Mouse (Mus musculus) Patski (cell line): ENCODE data around the gene Vmn1r1. TPM values are rescaled to one million over a fixed set of nuclear protein-coding genes. Genes with fewer than 3 reads are reported as not detected.

ENCODE experiments used
- ATAC-seq: fragments of 100-300 bp; one replicate; pipeline ENCODE4 v1.8.0; 2021
- CTCF ChIA-PET: fragments of 350-600 bp; sonication (Branson Sonifier 250); formaldehyde crosslinking; loops from one replicate; lab custom pipeline; 2022; ENCODE audit warnings: inconsistent platforms; lab: Charles Lee
- POLR2A ChIA-PET: fragments of 350-600 bp; sonication (Branson Sonifier 250); formaldehyde crosslinking; loops from one replicate; lab custom pipeline; 2022; ENCODE audit warnings: antibody characterized with exemption, inconsistent platforms; lab: Charles Lee
- DNase-seq: peaks from one replicate; pipeline ENCODE4 v3.0.0-alpha.2; 2011; ENCODE audit warnings: low read depth, low spot score
- H3K27me3 ChIP-seq: fragments of 371-371 bp; one replicate; pipeline ENCODE4 v1.5.1; 2021
- CTCF ChIP-seq: fragments of 100-300 bp; IDR thresholded peaks from one replicate; pipeline ENCODE4 v1.5.1; 2021
- in situ Hi-C: fragments of 300-500 bp; cut with MboI; formaldehyde crosslinking; loops from 3 replicates; pipeline ENCODE4 v1.11.1; 2018; ENCODE audit warnings: low pct_unique_long_range_greater_than_20kb, mixed read lengths
- polyA plus RNA-seq: library from polyadenylated mRNA; unstranded; gene quantifications from one replicate; pipeline ENCODE4 v1.2.3, GENCODE M21; 2021

The Vmn1r1 gene
- polyA plus RNA-seq, 1 experiment from 2014 or later: not detected

DNA sequence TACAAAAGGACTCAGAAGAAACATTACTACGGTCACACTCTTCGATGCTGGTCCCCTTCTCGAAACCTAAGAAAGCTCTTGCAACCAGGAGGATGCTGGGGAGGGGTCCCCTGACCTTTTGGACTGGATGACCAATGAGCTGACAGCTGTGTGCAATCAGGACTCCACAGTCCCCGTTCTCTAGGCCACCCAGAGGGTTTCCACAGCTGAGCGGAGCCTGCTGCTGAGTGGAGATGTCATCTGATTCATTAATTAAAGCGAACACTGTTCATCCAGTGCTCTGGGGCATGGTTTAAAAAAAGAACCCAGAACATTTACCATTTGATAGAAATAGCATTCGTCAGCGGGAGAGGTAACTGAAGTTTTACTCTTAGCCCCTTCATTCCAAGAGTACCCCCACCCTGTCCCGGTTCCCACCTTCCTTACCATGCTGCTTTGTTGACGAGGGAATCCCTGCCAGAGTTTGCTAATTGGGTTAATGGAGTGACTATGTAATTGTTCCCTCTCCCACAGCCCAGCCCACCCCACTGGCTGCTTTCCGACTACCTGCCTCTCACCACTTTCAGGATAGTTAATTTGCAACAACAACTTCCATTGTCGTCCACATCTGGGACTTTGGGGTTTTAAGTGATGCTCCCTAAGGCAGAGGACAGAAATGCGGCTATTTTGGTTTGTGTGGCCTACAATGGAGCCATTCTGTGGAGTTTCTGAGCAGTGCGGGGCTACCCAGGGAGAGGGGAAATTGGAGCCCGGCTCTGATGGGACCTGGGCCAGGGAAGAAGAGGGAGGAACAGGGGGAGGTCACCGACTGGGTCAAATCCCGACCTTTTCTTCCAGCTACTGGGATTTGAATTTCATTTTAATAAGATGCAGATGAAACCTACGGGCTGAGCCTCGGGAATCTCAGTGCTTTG, 50.4 kb downstream of the Vmn1r1 start:
- ChIA-PET POLR2A (interaction anchor here (0.7 kb wide), 1 partner anchor 224 kb away, joined by 3 read pairs; no protein-coding TSS in a partner anchor), CTCF (interaction anchor here (3.2 to 7.3 kb wide), 2 partner anchors 96 to 225 kb away, joined by 10 to 30 read pairs; no protein-coding TSS in a partner anchor)
- no peak for TF ChIP-seq CTCF
- no peak for ATAC-seq
- in situ Hi-C loops: no loop called here
- H3K27me3 ChIP-seq: no peaks in the 10 kb centered on the region
- no peak for DNase-seq

DNA sequence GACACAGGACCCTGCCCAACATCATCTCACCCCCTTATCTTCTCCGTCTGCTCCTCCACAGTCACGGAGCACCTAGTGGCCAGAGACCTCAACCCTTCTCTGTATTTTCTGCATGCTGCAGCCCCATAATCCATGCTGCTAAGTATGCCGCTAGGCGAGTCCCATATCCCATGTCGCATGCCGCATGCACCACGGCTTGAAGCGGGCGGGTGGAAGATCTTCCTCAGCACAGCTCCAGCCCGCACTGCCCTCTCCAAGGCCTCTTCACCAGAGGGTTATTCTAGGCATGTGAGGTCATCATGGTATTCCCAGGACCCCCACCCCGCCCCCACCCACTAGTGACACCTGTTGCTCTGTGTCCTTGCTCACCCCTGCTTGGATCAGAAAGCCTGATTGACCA, 51.2 kb downstream of the Vmn1r1 start:
- ATAC-seq (no peak), DNase-seq (no peak)
- in situ Hi-C loops: no loop called here
- no peak for TF ChIP-seq CTCF
- ChIA-PET CTCF (interaction anchor here (7.3 kb wide), 1 partner anchor 224 kb away, joined by 30 read pairs; no protein-coding TSS in a partner anchor), POLR2A (no interaction called here)
- no peaks in the 10 kb centered on the region for H3K27me3 ChIP-seq

DNA sequence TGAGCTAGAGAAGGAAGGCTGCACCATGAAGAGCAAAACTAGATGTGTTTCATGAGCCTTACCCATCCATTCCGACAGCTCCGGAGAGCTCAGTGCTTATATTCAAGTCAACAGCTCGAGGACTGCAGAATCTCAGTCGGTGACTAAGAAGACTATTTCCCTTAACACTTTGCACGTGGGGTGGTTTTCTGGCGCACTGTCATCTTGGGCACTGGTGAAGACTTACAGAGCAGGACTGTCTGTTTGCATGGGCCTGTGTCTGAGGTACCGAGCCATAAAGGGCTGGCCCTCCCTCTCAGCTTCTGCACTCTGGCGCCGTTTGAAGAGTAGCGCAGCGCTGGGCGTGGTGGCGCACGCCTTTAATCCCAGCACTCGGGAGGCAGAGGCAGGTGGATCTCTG, 51.9 kb downstream of the Vmn1r1 start:
- POLR2A ChIA-PET: interaction anchor here (0.8 kb wide), 1 partner anchor 169 kb away, joined by 3 read pairs; no protein-coding TSS in a partner anchor
- DNase-seq (no peak), ATAC-seq (no peak)
- CTCF ChIA-PET: interaction anchor here (0.7 to 7.3 kb wide), 4 partner anchors 11 to 274 kb away, joined by 3 to 30 read pairs (median 4); no protein-coding TSS in a partner anchor
- in situ Hi-C loops: no loop called here
- no peaks in the 10 kb centered on the region for H3K27me3 ChIP-seq
- TF ChIP-seq CTCF: no peak

DNA sequence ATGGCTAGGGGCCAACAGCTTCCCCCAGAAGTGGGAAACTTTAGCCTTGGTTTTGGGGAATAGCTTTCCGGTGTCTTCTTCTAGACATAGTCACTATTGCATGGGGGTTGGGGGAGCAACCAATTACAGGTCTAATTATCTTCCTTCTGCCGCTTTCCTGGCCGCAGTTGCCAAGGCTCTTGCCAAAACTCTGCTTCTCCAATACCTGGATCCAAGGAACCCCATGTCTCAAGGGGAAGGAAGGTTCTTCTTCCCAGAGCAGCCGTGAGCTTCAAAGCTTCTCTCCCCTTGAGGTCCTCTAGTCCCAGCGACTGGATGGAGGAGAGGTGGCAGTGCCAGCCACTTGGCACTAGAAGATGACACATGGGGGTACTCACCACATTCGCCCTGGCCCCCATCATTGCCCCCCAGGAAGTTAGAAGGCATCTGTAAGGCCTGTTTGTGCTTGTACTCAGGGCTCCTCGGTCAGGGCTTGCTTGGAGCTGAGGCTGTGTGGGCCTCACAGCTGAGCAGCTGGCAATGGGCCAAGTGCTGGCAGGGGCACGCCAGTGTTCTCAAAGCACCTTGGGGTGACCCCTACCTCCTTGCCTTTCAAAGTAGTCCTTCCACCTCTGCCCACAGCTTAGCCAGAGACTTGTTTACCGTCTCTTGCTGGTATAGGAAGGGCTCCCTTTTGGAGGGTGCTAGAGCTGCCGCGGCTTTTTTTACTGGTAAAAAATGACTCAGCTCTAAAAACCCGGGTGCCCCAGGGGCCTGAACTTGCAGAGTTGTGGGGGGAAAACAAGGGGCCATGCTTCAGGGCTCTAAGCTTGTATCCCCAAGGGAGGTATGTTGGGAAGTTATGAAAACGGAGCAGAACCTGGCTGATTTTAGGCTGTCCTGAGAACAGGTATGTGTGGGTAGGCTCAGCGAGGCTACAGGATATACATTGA, 52.6 kb downstream of the Vmn1r1 start:
- ChIA-PET CTCF (interaction anchor here (0.7 to 7.3 kb wide), 8 partner anchors 10 to 273 kb away, joined by 3 to 30 read pairs (median 3); no protein-coding TSS in a partner anchor), POLR2A (interaction anchor here (0.8 kb wide), 1 partner anchor 168 kb away, joined by 3 read pairs; no protein-coding TSS in a partner anchor)
- no peak for ATAC-seq
- no peak for TF ChIP-seq CTCF
- H3K27me3 ChIP-seq: no peaks in the 10 kb centered on the region
- in situ Hi-C loops: no loop called here
- no peak for DNase-seq

GRCm38 (mm10) chr1:182110708-182111385, 53.4 kb downstream of the Vmn1r1 start:
- ChIA-PET POLR2A (interaction anchor here (0.6 to 1.4 kb wide), 2 partner anchors 89 to 581 kb away, joined by 3 to 4 read pairs; no protein-coding TSS in a partner anchor), CTCF (interaction anchor here (1.1 to 7.3 kb wide), 6 partner anchors 9 to 222 kb away, joined by 3 to 30 read pairs (median 4); no protein-coding TSS in a partner anchor)
- DNase-seq: no peak
- in situ Hi-C loops: no loop called here
- H3K27me3 ChIP-seq: no peaks in the 10 kb centered on the region
- ATAC-seq: no peak
- no peak for TF ChIP-seq CTCF

DNA sequence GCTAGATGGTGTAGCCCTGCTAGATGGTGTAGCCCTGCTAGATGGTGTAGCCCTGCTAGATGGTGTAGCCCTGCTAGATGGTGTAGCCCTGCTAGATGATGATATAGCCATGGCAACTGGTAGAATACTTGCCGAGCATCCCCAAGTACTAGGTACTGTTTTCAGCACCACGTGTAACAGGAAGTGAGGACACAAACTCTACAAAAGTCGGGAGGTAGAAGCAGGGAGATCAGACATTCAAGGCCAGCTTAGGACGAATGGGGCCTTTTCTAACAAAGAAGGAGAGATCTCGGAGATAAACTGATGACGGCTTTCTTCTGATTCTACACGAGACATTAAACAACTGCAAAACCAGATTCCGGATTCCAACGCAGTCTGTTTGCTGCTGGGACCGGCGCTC, 54.1 kb downstream of the Vmn1r1 start:
- ATAC-seq (no peak), DNase-seq (no peak)
- no peak for TF ChIP-seq CTCF
- H3K27me3 ChIP-seq: no peaks in the 10 kb centered on the region
- ChIA-PET POLR2A (interaction anchor here (1.4 kb wide), 1 partner anchor 89 kb away, joined by 3 read pairs; no protein-coding TSS in a partner anchor), CTCF (interaction anchor here (1.3 to 7.3 kb wide), 3 partner anchors 11 to 221 kb away, joined by 3 to 30 read pairs (median 5); no protein-coding TSS in a partner anchor)
- in situ Hi-C loops: no loop called here

- TF ChIP-seq CTCF: no peak
- POLR2A ChIA-PET: interaction anchor here (0.6 kb wide), 1 partner anchor 333 kb away, joined by 3 read pairs; no protein-coding TSS in a partner anchor
- no peak for ATAC-seq
- no peak for DNase-seq
- in situ Hi-C loops: no loop called here
- no peaks in the 10 kb centered on the region for H3K27me3 ChIP-seq
- CTCF ChIA-PET: interaction anchor here (1.2 to 7.3 kb wide), 3 partner anchors 54 to 220 kb away, joined by 3 to 30 read pairs (median 3); no protein-coding TSS in a partner anchor
These were observed 55.7 kb downstream of the Vmn1r1 start for GRCm38 (mm10) chr1:182108397-182109099.

- ATAC-seq (no peak), DNase-seq (no peak)
- POLR2A ChIA-PET: interaction anchor here (1.0 kb wide), 1 partner anchor 87 kb away, joined by 3 read pairs; no protein-coding TSS in a partner anchor
- in situ Hi-C loops: no loop called here
- H3K27me3 ChIP-seq: no peaks in the 10 kb centered on the region
- TF ChIP-seq CTCF: no peak
- CTCF ChIA-PET: interaction anchor here (7.3 kb wide), 1 partner anchor 218 kb away, joined by 30 read pairs; no protein-coding TSS in a partner anchor
These were observed 57.0 kb downstream of the Vmn1r1 start for GRCm38 (mm10) chr1:182107251-182107650.
